Mouse (Mus musculus) embryonic facial prominence, embryonic 11.5 days (tissue): ENCODE measurements at regions not wholly inside any gene's neighbourhood (a gene's known extent, or its start where the extent isn't known, plus 50 kb on each side); places are given as distances from the start of the nearest gene placed in this dataset.

ENCODE experiments used
- ATAC-seq: fragments of 200-750 bp; cut with Nextera tagmentation; replicated peaks from 2 replicates; pipeline ENCODE4 v1.8.0; 2017; ENCODE audit warnings: low read depth; ENCODE audit not compliant: insufficient number of reproducible peaks, low FRiP score, low TSS enrichment
- DNase-seq: peaks from one replicate; pipeline ENCODE4 v3.0.0-alpha.2; 2015; ENCODE audit warnings: low spot score
- H3K27ac ChIP-seq: fragments of 300-500 bp; sonication (generic); replicated peaks from 2 replicates; pipeline ENCODE4 v1.5.1; 2014; ENCODE audit warnings: mild to moderate bottlenecking, low read depth, low read length, control low read depth
- H3K27me3 ChIP-seq: fragments of 300-500 bp; sonication (generic); 2 replicates; pipeline ENCODE4 v1.6.1; 2014; ENCODE audit warnings: mild to moderate bottlenecking, low read length, moderate library complexity, mixed read lengths; ENCODE audit not compliant: control insufficient read depth, insufficient read depth
- H3K36me3 ChIP-seq: fragments of 300-500 bp; sonication (generic); replicated peaks from 2 replicates; pipeline ENCODE4 v1.6.1; 2014; ENCODE audit warnings: low read depth, mild to moderate bottlenecking, low read length, moderate library complexity, mixed read lengths; ENCODE audit not compliant: control insufficient read depth, insufficient read depth
- H3K4me1 ChIP-seq: fragments of 300-500 bp; sonication (generic); 2 replicates; pipeline ENCODE4 v1.6.1; 2014; ENCODE audit warnings: low read length, mixed read lengths; ENCODE audit not compliant: control insufficient read depth, insufficient read depth
- H3K4me2 ChIP-seq: fragments of 300-500 bp; sonication (generic); 2 replicates; pipeline ENCODE4 v1.6.1; 2014; ENCODE audit warnings: low read depth, mild to moderate bottlenecking, control low read depth, low read length, moderate library complexity
- H3K4me3 ChIP-seq: fragments of 300-500 bp; sonication (generic); 2 replicates; pipeline ENCODE4 v1.5.1; 2014; ENCODE audit warnings: low read depth, low read length, control low read depth
- H3K9ac ChIP-seq: fragments of 300-500 bp; sonication (generic); replicated peaks from 2 replicates; pipeline ENCODE4 v1.6.1; 2014; ENCODE audit warnings: mild to moderate bottlenecking, control low read depth, low read length
- H3K9me3 ChIP-seq: fragments of 300-500 bp; sonication (generic); replicated peaks from 2 replicates; pipeline ENCODE4 v1.6.1; 2016; ENCODE audit warnings: mild to moderate bottlenecking, low read length, inconsistent platforms, mixed read lengths; ENCODE audit not compliant: control insufficient read depth
- WGBS: fragments of 180-500 bp; shearing (Covaris S2); extraction: QIAGEN DNeasy Blood & Tissue Kit; methylation state at CpG from one replicate; pipeline ENCODE4 v1.1.7; 2014; 5-methylcytosine and 5-hydroxymethylcytosine counted together

GRCm38 (mm10) chr11:113175323-113175722 is 393.3 kb downstream of the Sox9 start:
- no peaks in the 10 kb centered on the region for H3K9me3 ChIP-seq
- no peaks in the 10 kb centered on the region for H3K36me3 ChIP-seq
- H3K4me3 ChIP-seq, result no peak overlapping the region
- ATAC-seq, result no peak
- H3K9ac ChIP-seq, result no peak overlapping the region
- no peak overlapping the region for H3K27ac ChIP-seq
- no peaks in the 10 kb centered on the region; the same call in 1 of the 2 replicates for H3K4me1 ChIP-seq
- H3K4me2 ChIP-seq, result no peak overlapping the region
- no peaks in the 10 kb centered on the region for H3K27me3 ChIP-seq
- WGBS, result 33% methylated on average over 6 of the region's 6 CpGs
- peak; percentile 74 for DNase-seq

GRCm38 (mm10) chr11:113176183-113176582 is 394.2 kb downstream of the Sox9 start:
- ATAC-seq (no peak), DNase-seq (peak; percentile 67)
- H3K36me3 ChIP-seq, result no peaks in the 10 kb centered on the region
- WGBS, result 25% methylated on average over 7 of the region's 7 CpGs
- no peak overlapping the region for H3K4me2 ChIP-seq
- no peak overlapping the region for H3K27ac ChIP-seq
- no peaks in the 10 kb centered on the region for H3K4me1 ChIP-seq
- H3K9me3 ChIP-seq, result no peaks in the 10 kb centered on the region
- no peaks in the 10 kb centered on the region for H3K27me3 ChIP-seq
- no peak overlapping the region for H3K4me3 ChIP-seq
- H3K9ac ChIP-seq, result no peak overlapping the region

GRCm38 (mm10) chr11:113178375-113178774 is 396.4 kb downstream of the Sox9 start:
- no peak overlapping the region for H3K9ac ChIP-seq
- no peaks in the 10 kb centered on the region for H3K4me1 ChIP-seq
- H3K27me3 ChIP-seq, result no peaks in the 10 kb centered on the region
- H3K9me3 ChIP-seq, result no peaks in the 10 kb centered on the region
- WGBS, result 79% methylated on average over 7 of the region's 7 CpGs
- no peak overlapping the region for H3K4me3 ChIP-seq
- no peak overlapping the region for H3K4me2 ChIP-seq
- H3K27ac ChIP-seq, result no peak overlapping the region
- no peak for DNase-seq
- ATAC-seq, result no peak
- H3K36me3 ChIP-seq, result no peaks in the 10 kb centered on the region

GRCm38 (mm10) chr11:113180008-113180407 is 398.0 kb downstream of the Sox9 start:
- WGBS, result 75% methylated on average over 14 of the region's 14 CpGs
- H3K27ac ChIP-seq, result no peak overlapping the region
- ATAC-seq (no peak), DNase-seq (no peak)
- H3K36me3 ChIP-seq, result no peaks in the 10 kb centered on the region
- no peak overlapping the region for H3K4me3 ChIP-seq
- H3K4me1 ChIP-seq, result peaks cover 2% of the 10 kb centered on the region; the same call in 1 of the 2 replicates
- no peaks in the 10 kb centered on the region for H3K9me3 ChIP-seq
- H3K9ac ChIP-seq, result no peak overlapping the region
- H3K4me2 ChIP-seq, result no peak overlapping the region
- H3K27me3 ChIP-seq, result no peaks in the 10 kb centered on the region

GRCm38 (mm10) chr11:113182083-113182861 is 400.2 kb downstream of the Sox9 start:
- 61% methylated on average over 13 of the region's 13 CpGs for WGBS
- Histone ChIP-seq H3K36me3 (no peaks in the 10 kb centered on the region), H3K4me2 (no peak overlapping the region), H3K4me1 (peaks cover 2% of the 10 kb centered on the region; the same call in 1 of the 2 replicates), H3K9me3 (no peaks in the 10 kb centered on the region), H3K27me3 (no peaks in the 10 kb centered on the region), H3K27ac (no peak overlapping the region), H3K4me3 (no peak overlapping the region), H3K9ac (no peak overlapping the region)
- ATAC-seq (no peak), DNase-seq (no peak)

- H3K9me3 ChIP-seq, result no peaks in the 10 kb centered on the region
- peaks cover 5% of the 10 kb centered on the region for H3K4me1 ChIP-seq
- WGBS, result 60% methylated on average over 5 of the region's 5 CpGs
- DNase-seq (no peak), ATAC-seq (no peak)
- no peak overlapping the region for H3K4me2 ChIP-seq
- no peak overlapping the region for H3K27ac ChIP-seq
- H3K4me3 ChIP-seq, result no peak overlapping the region
- H3K9ac ChIP-seq, result no peak overlapping the region
- H3K27me3 ChIP-seq, result no peaks in the 10 kb centered on the region
- H3K36me3 ChIP-seq, result no peaks in the 10 kb centered on the region
These were observed 401.5 kb downstream of the Sox9 start for GRCm38 (mm10) chr11:113183556-113183955.

GRCm38 (mm10) chr11:113184095-113184494 is 402.1 kb downstream of the Sox9 start:
- H3K9ac ChIP-seq, result no peak overlapping the region
- no peaks in the 10 kb centered on the region for H3K36me3 ChIP-seq
- WGBS, result 6% methylated on average over 9 of the region's 9 CpGs
- no peaks in the 10 kb centered on the region for H3K27me3 ChIP-seq
- H3K9me3 ChIP-seq, result no peaks in the 10 kb centered on the region
- H3K4me1 ChIP-seq, result peaks cover 5% of the 10 kb centered on the region
- no peak overlapping the region; the same call in 1 of the 2 replicates for H3K27ac ChIP-seq
- no peak overlapping the region for H3K4me3 ChIP-seq
- ATAC-seq (no peak), DNase-seq (no peak)
- H3K4me2 ChIP-seq, result no peak overlapping the region

GRCm38 (mm10) chr11:113187407-113187806 is 405.4 kb downstream of the Sox9 start:
- peak overlapping the region; percentile 38 for H3K27ac ChIP-seq
- no peaks in the 10 kb centered on the region for H3K36me3 ChIP-seq
- no peak for DNase-seq
- H3K9me3 ChIP-seq, result no peaks in the 10 kb centered on the region
- H3K4me1 ChIP-seq, result peaks cover 5% of the 10 kb centered on the region
- 65% methylated on average over 8 of the region's 8 CpGs for WGBS
- no peak overlapping the region for H3K4me3 ChIP-seq
- ATAC-seq, result no peak
- H3K9ac ChIP-seq, result no peak overlapping the region
- no peaks in the 10 kb centered on the region for H3K27me3 ChIP-seq
- H3K4me2 ChIP-seq, result no peak overlapping the region
